Mouse (Mus musculus): Measurements from ENCODE around the gene Gm20605.

DNA sequence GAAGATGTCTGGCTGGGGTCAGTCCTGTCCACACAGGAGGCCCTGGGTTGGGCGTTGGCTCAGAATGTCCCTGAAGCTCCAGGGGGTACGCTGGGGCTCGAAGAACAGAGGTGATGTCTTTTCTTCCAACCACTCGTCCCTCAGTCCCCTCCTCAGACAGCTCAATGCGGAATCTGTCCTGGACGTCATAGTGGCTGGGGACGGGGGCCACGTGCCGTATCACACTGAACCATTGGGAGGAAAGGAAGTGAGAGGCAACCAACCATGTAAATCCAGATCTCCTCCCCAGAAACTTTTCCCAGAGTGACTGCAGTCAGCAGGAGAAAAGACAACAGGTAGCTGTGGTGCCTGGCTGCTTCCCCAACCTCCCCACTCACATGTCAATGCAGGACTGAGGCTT is 29.4 kb upstream of the Gm20605 start:
- no peak for TF ChIP-seq CTCF (IDR thresholded peaks at IDR 0.05; ENCODE audit: extremely low read depth, insufficient read depth, low read length)
- TF ChIP-seq POLR2A (IDR thresholded peaks at IDR 0.05; ENCODE audit: extremely low read depth, insufficient read depth, low read length), result no peak
